Mouse (Mus musculus): ENCODE data around the gene Ttl.

GRCm38 (mm10) chr2:129038426-129038936 is 27.3 kb upstream of the Ttl start:
- TF ChIP-seq CTCF (IDR thresholded peaks at IDR 0.05; ENCODE audit: control insufficient read depth, insufficient read depth, insufficient replicate concordance, low read depth, low read length) (no peak), POLR2A (IDR thresholded peaks at IDR 0.05; ENCODE audit: control insufficient read depth, low read depth, low read length) (no peak)

Measured in testis, adult 2 months (tissue).